ENCODE assay signal across 7 mouse cellular contexts in the genomic region with DNA sequence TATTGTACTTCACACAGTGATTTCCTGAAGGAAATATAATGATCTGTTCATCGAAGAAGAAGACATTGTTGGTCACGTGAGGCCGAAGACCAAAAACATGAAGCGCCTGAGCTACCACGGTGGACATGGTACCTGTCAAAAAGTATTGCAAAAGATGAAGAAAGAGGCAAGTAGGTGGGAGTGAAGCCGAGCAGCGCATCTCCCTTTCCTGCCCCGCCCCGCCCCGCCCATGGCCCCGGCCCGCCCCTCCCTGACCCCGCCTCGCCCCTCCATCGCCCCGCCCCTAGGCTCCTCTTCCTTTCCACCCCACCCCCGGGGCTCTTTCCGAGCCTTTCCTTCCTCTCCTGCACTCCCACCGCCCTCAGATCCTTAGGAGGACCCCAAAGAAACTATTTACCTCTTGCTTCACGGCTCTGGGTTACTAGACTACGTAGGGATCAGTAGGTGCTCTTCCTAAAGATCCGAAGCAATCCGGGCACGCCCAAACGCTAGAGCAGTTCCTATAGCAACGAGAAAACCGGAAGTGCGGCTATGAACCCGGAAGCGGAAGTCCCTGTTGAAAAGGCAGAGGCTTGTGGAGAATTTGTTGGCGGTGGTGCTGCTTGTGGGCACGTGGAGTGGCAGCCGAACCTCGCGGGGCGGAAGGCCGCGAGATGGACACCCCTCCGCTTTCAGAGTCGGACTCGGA. TPM values are rescaled to one million over a fixed set of nuclear protein-coding genes. Genes with fewer than 3 reads are reported as not detected.
DNase-seq lines count a peak whose midpoint lies in the region; ATAC-seq and TF ChIP-seq lines count a peak whose summit lies in the region.

Gene Cfap57, minus strand, starts transcription at position 499 of the 688 bp plus-strand sequence.
Gene Ebna1bp2, plus strand, starts transcription at position 521 of the 688 bp plus-strand sequence.

- peak; percentile 90 for DNase-seq in adrenal gland, adult 8-10 months
- DNase-seq in embryo, embryonic 9.5 days (ENCODE audit: extremely low spot score) = peak; percentile 91
- peak; percentile 70 to 89 for DNase-seq in gastrocnemius, postnatal 4 days (ENCODE audit: low spot score in 2 of 2)
- peak; percentile 88 for DNase-seq in left cerebral cortex, postnatal 4 days

- no peak for TF ChIP-seq CTCF in intestine, postnatal 0 days (IDR thresholded peaks at IDR 0.05; ENCODE audit: low read depth)
- TF ChIP-seq CTCF in small intestine, adult 2 months (IDR thresholded peaks at IDR 0.05; ENCODE audit: extremely low read depth, insufficient read length, insufficient replicate concordance, low read depth, low read length) = no peak

- peak within 1 kb of the TSS; percentile 76 for H3K4me3 ChIP-seq in intestine, postnatal 0 days (ENCODE audit: low read depth, low read length)
- peak within 1 kb of the TSS; percentile 61 for H3K4me3 ChIP-seq in midbrain, embryonic 12.5 days
- peak within 1 kb of the TSS; percentile 83 for H3K4me3 ChIP-seq in small intestine, adult 2 months (ENCODE audit: low read depth, low read length)

- no peak within 1 kb of the TSS for H3K27ac ChIP-seq in intestine, postnatal 0 days (ENCODE audit: low read depth, low read length)
- H3K27ac ChIP-seq in midbrain, embryonic 12.5 days (replicated peaks) = 0 out of 2 replicates have a peak within 1 kb of the TSS, but pooled peaks have one; percentile 20
- no peak within 1 kb of the TSS for H3K27ac ChIP-seq in small intestine, adult 2 months (ENCODE audit: insufficient read depth, low read depth, low read length)

- no peaks in the 10 kb centered on the region for H3K4me1 ChIP-seq in intestine, postnatal 0 days (replicated peaks; ENCODE audit: control insufficient read depth, insufficient read depth, low read length)
- peaks cover 11% of the 10 kb centered on the region for H3K4me1 ChIP-seq in midbrain, embryonic 12.5 days
- H3K4me1 ChIP-seq in small intestine, adult 2 months (ENCODE audit: control insufficient read depth, insufficient read depth, insufficient read length, low read length) = peaks cover 6% of the 10 kb centered on the region; the same call in 1 of the 2 replicates

- peak within 1 kb of the TSS; percentile 97 for H3K4me2 ChIP-seq in intestine, postnatal 0 days (replicated peaks; ENCODE audit: low read depth)
- H3K4me2 ChIP-seq in midbrain, embryonic 12.5 days (replicated peaks) = peak within 1 kb of the TSS; percentile 88

- peak; percentile 89 for ATAC-seq in intestine, postnatal 0 days
- ATAC-seq in midbrain, embryonic 12.5 days (ENCODE audit: low FRiP score, low read depth) = peak; percentile 93

- intact Hi-C loops in left cerebral cortex, postnatal 4 days (cut with DNase I) = no loop called here

- no peaks in the 10 kb centered on the region for H3K27me3 ChIP-seq in intestine, postnatal 0 days (replicated peaks; ENCODE audit: control insufficient read depth, insufficient read depth, low read length)
- no peaks in the 10 kb centered on the region for H3K27me3 ChIP-seq in midbrain, embryonic 12.5 days
- H3K27me3 ChIP-seq in small intestine, adult 2 months (ENCODE audit: control insufficient read depth, insufficient read depth, low read length) = no peaks in the 10 kb centered on the region

- WGBS in intestine, postnatal 0 days = under 1% methylated on average over 38 of the region's 41 CpGs
- WGBS in midbrain, embryonic 12.5 days = under 1% methylated on average over 34 of the region's 41 CpGs
- 1% methylated on average over 33 of the region's 41 CpGs for WGBS in small intestine, adult 2 months

- peak within 1 kb of the TSS; percentile 72 for H3K9ac ChIP-seq in intestine, postnatal 0 days (ENCODE audit: low read depth, low read length)
- H3K9ac ChIP-seq in midbrain, embryonic 12.5 days (replicated peaks) = peak within 1 kb of the TSS; percentile 76

- TF ChIP-seq POLR2A in small intestine, adult 2 months (IDR thresholded peaks at IDR 0.05; ENCODE audit: low read depth, low read length) = 0 out of 2 replicates have a peak, but pooled peaks have one; percentile 41

- H3K36me3 ChIP-seq in intestine, postnatal 0 days (ENCODE audit: control insufficient read depth, insufficient read depth) = peaks cover 27% of the 10 kb centered on the region
- peaks cover 27% of the 10 kb centered on the region for H3K36me3 ChIP-seq in midbrain, embryonic 12.5 days
- peaks cover 20% of the 10 kb centered on the region for H3K36me3 ChIP-seq in small intestine, adult 2 months (ENCODE audit: control insufficient read depth, insufficient read depth, low read length)

- no peaks in the 10 kb centered on the region for H3K9me3 ChIP-seq in intestine, postnatal 0 days (ENCODE audit: control insufficient read depth)
- peaks cover 6% of the 10 kb centered on the region; the same call in 1 of the 2 replicates for H3K9me3 ChIP-seq in midbrain, embryonic 12.5 days

RNA-seq across cellular contexts. Expression of gene Cfap57, which starts in this region (rescaled TPM):
- total RNA-seq in adrenal gland, adult 8-10 months (2022) = under 1 TPM in 2 of 4 experiments, not detected in 2; 0.06 to 0.22 TPM
- not detected for total RNA-seq in gastrocnemius, postnatal 4 days (2021)
- 0.29 and 0.42 TPM in 2 replicates for polyA plus RNA-seq in intestine, postnatal 0 days (2015; fragmentation: Nextera tagmentation; extraction: Ambion mirVana)
- 1 to 10 TPM in 1 of 2 experiments, under 1 TPM in 1; 0.97 to 1.3 TPM for total RNA-seq in left cerebral cortex, postnatal 4 days (2021)
- 0.92 and 1.5 TPM in 2 replicates for polyA plus RNA-seq in midbrain, embryonic 12.5 days (2016; fragmentation: Nextera tagmentation; extraction: Ambion mirVana)
- polyA plus RNA-seq in small intestine, adult 2 months (2012; rRNA removed) = not detected in 2 replicates

RNA-seq across cellular contexts. Expression of gene Ebna1bp2, which starts in this region (rescaled TPM):
- total RNA-seq in adrenal gland, adult 8-10 months (2022) = 10 to 100 TPM; 69.8 to 83.0 (median 76.6) TPM
- total RNA-seq in gastrocnemius, postnatal 4 days (2021) = 10 to 100 TPM; 55.1 to 56.9 TPM
- 76.2 and 79.9 TPM in 2 replicates for polyA plus RNA-seq in intestine, postnatal 0 days (2015; fragmentation: Nextera tagmentation; extraction: Ambion mirVana)
- total RNA-seq in left cerebral cortex, postnatal 4 days (2021) = 10 to 100 TPM; 72.4 to 76.5 TPM
- polyA plus RNA-seq in midbrain, embryonic 12.5 days (2016; fragmentation: Nextera tagmentation; extraction: Ambion mirVana) = 167 TPM in 2 replicates
- 4.5 and 11.2 TPM in 2 replicates for polyA plus RNA-seq in small intestine, adult 2 months (2012; rRNA removed)
